Mouse (Mus musculus) lung, adult 2 months (tissue): ENCODE data around the gene Eml3.

ENCODE experiments used
- CTCF ChIP-seq: fragments of 200-500 bp; IDR thresholded peaks from 2 replicates; pipeline ENCODE4 v1.5.1; 2011; ENCODE audit warnings: mild to moderate bottlenecking, low read length, control low read depth; ENCODE audit not compliant: insufficient read depth
- POLR2A ChIP-seq: fragments of 200-500 bp; IDR thresholded peaks from 2 replicates; pipeline ENCODE4 v1.6.1; 2011; ENCODE audit warnings: low read depth, mild to moderate bottlenecking, control low read depth, low read length, borderline replicate concordance; ENCODE audit errors: extremely low read depth

DNA sequence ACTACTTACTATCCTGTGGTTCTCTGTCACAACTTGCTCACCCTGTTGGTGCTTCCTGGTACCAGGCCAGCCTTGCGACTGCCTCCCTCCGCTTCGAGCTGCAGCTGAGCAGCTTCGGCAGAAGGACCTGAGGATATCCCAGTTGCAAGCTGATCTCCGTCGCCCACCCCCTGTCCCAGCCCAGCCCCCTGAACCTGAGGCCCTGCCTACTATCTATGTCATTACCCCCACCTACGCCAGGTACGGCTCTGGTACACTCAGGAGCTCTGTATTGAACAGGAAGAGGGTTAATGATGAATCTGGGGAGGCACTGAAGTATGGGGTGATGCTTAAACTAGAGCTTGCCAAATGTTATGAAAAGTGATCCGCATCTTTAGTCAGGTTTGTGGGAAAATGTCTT, 7.6 kb upstream of the Eml3 start:
- TF ChIP-seq CTCF = no peak
- no peak for TF ChIP-seq POLR2A
